Mouse (Mus musculus) limb, embryonic 11.5 days (tissue): Measurements from ENCODE around the gene Alg1. TPM values are rescaled to one million over a fixed set of nuclear protein-coding genes. Genes with fewer than 3 reads are reported as not detected.
A peak's percentile ranks its signal among the peaks of the same experiment; 100 is the strongest.
"Not testable (repeated sequence)": the region's sequence is repeated elsewhere in the genome, so short reads cannot be mapped to it uniquely, and the experiment has no call there.

ENCODE experiments used
- ATAC-seq: fragments of 200-750 bp; cut with Nextera tagmentation; 2 replicates; pipeline ENCODE4 v1.8.0; 2017; ENCODE audit warnings: low read depth; ENCODE audit not compliant: insufficient number of reproducible peaks, low FRiP score, low TSS enrichment
- DNase-seq: peaks from one replicate; pipeline ENCODE4 v3.0.0-alpha.2; 2015; ENCODE audit warnings: low spot score
- H3K27ac ChIP-seq: fragments of 300-500 bp; sonication (generic); replicated peaks from 2 replicates; pipeline ENCODE4 v1.5.1; 2014; ENCODE audit warnings: low read depth, mild to moderate bottlenecking, low read length
- H3K27me3 ChIP-seq: fragments of 300-500 bp; sonication (generic); 2 replicates; pipeline ENCODE4 v1.6.1; 2014; ENCODE audit warnings: mild to moderate bottlenecking, low read length, mixed read lengths; ENCODE audit not compliant: control insufficient read depth, insufficient read depth
- H3K36me3 ChIP-seq: fragments of 300-500 bp; sonication (generic); 2 replicates; pipeline ENCODE4 v1.6.1; 2014; ENCODE audit warnings: mild to moderate bottlenecking, low read length, moderate library complexity, mixed read lengths; ENCODE audit not compliant: control insufficient read depth, insufficient read depth
- H3K4me1 ChIP-seq: fragments of 300-500 bp; sonication (generic); 2 replicates; pipeline ENCODE4 v1.6.1; 2014; ENCODE audit warnings: low read length, mixed read lengths; ENCODE audit not compliant: control insufficient read depth, insufficient read depth
- H3K4me2 ChIP-seq: fragments of 300-500 bp; sonication (generic); 2 replicates; pipeline ENCODE4 v1.6.1; 2014; ENCODE audit warnings: low read depth, mild to moderate bottlenecking, moderate library complexity; ENCODE audit not compliant: severe bottlenecking
- H3K4me3 ChIP-seq: fragments of 300-500 bp; sonication (generic); 2 replicates; pipeline ENCODE4 v1.5.1; 2014; ENCODE audit warnings: low read depth, low read length
- H3K9ac ChIP-seq: fragments of 300-500 bp; sonication (generic); 2 replicates; pipeline ENCODE4 v1.6.1; 2014; ENCODE audit warnings: mild to moderate bottlenecking, low read length
- H3K9me3 ChIP-seq: fragments of 300-500 bp; sonication (generic); 2 replicates; pipeline ENCODE4 v1.6.1; 2016; ENCODE audit warnings: low read length; ENCODE audit not compliant: control insufficient read depth
- WGBS: fragments of 180-500 bp; shearing (Covaris S2); extraction: QIAGEN DNeasy Blood & Tissue Kit; methylation state at CpG from one replicate; pipeline ENCODE4 v1.1.7; 2014; 5-methylcytosine and 5-hydroxymethylcytosine counted together
- polyA plus RNA-seq: library from polyadenylated mRNA; unstranded; fragments of >200 nt; fragmentation: Nextera tagmentation; extraction: Ambion mirVana; gene quantifications from 2 replicates; pipeline ENCODE4 v1.2.1, GENCODE M21; 2014

Alg1 gene
- polyA plus RNA-seq, 1 experiment from 2014 or later, result 24.7 TPM

GRCm38 (mm10) chr16:5221403-5221802 lies 12.0 kb upstream of the Alg1 start:
- WGBS, result 86% methylated on average over 4 of the region's 4 CpGs
- no peak overlapping the region for H3K9ac ChIP-seq
- H3K27ac ChIP-seq, result no peak overlapping the region
- no peak overlapping the region for H3K4me3 ChIP-seq
- DNase-seq, result no peak
- no peak for ATAC-seq
- no peaks in the 10 kb centered on the region for H3K27me3 ChIP-seq
- no peak overlapping the region for H3K4me2 ChIP-seq
- no peaks in the 10 kb centered on the region for H3K36me3 ChIP-seq
- no peaks in the 10 kb centered on the region for H3K4me1 ChIP-seq
- no peaks in the 10 kb centered on the region for H3K9me3 ChIP-seq

DNA sequence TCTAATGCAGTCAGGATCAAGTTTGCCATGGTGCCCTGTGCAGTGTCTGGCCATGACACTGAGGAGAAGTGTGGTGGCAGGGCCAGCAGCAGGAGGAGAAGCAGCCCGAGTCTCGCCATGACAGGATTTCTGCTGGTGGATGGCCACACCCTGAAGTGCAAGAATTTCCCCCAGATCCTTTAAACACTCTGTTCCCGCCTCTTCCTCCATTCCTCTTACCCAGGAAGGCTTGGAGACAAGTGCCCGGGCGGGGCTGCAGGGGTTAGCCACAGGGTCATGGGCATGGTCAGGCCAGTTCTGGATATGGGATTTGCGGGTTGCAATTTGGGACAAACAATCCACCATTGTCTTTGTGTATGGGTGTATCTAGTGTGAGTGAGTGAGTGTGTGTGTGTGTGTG lies 11.3 kb upstream of the Alg1 start, which contains the start of gene AU021092:
AU021092 (minus strand) TSS at position 160 of the 400 bp plus-strand sequence.
- Histone ChIP-seq H3K4me3 (no peak within 1 kb of the TSS), H3K27me3 (no peaks in the 10 kb centered on the region), H3K4me2 (no peak within 1 kb of the TSS), H3K4me1 (no peaks in the 10 kb centered on the region), H3K27ac (no peak within 1 kb of the TSS), H3K9ac (no peak within 1 kb of the TSS), H3K9me3 (no peaks in the 10 kb centered on the region), H3K36me3 (no peaks in the 10 kb centered on the region)
- DNase-seq, result no peak
- 83% methylated on average over 6 of the region's 6 CpGs for WGBS
- no peak for ATAC-seq

DNA sequence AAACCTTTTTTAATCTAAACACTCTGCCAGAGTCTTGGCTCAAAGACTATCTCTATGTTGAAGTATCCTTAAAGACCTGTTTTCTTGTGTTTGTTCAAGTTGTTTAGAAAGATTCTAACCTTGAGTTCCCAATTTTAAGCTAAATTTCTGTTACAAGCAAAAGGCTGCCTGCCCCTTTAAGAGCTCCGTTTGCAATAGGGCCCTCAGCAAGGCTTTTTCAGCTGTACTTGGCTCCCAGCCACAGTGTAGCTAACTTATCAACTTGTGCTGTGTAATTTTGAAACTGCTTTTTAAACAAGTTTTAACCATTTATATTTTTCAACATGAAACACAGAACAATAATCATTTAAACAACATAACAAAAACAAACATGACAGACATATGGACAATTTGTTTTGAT lies 6.9 kb upstream of the Alg1 start:
- H3K4me2 ChIP-seq, ATAC-seq, H3K9ac ChIP-seq, H3K4me3 ChIP-seq, H3K36me3 ChIP-seq, H3K27me3 ChIP-seq, DNase-seq, H3K4me1 ChIP-seq, H3K27ac ChIP-seq, H3K9me3 ChIP-seq: not testable (repeated sequence)
- WGBS, result 14% methylated on average over 1 of the region's 1 CpGs

GRCm38 (mm10) chr16:5227501-5227900 lies 5.9 kb upstream of the Alg1 start:
- H3K27ac ChIP-seq, ATAC-seq, H3K4me2 ChIP-seq, H3K36me3 ChIP-seq, DNase-seq, H3K27me3 ChIP-seq, H3K9ac ChIP-seq, H3K9me3 ChIP-seq, H3K4me1 ChIP-seq, H3K4me3 ChIP-seq: not testable (repeated sequence)
- WGBS, result 82% methylated on average over 19 of the region's 19 CpGs

- DNase-seq, H3K36me3 ChIP-seq: not testable (repeated sequence)
Measured at GRCm38 (mm10) chr16:5228103-5228502, 5.3 kb upstream of the Alg1 start.

DNA sequence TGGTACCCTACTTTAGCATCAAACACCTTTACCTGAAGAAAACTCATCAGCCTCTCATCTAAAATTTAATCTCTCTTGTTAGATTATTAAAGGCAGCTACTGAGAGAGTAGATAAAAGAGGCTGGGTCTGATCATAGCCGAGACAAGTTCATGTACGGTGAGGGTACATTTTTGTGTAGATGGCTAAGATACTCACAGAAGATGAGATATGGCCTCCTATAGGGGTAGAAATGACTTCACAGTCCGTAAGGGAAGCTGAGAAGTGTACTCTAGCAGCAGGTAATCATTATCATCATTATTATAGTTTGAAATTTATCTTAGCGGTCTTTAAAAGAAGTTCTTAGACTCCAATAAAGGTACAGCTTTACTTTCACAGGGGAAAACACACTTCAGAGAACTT lies 439 bp upstream of the Alg1 start:
- no peak for ATAC-seq
- no peak for DNase-seq
- Histone ChIP-seq H3K4me1 (peaks cover 4% of the 10 kb centered on the region; the same call in 1 of the 2 replicates), H3K4me2 (no peak overlapping the region), H3K27me3 (no peaks in the 10 kb centered on the region), H3K36me3 (no peaks in the 10 kb centered on the region), H3K9me3 (no peaks in the 10 kb centered on the region), H3K4me3 (peak overlapping the region; percentile 86), H3K27ac (no peak overlapping the region), H3K9ac (no peak overlapping the region)
- 72% methylated on average over 4 of the region's 4 CpGs for WGBS

More at GRCm38 (mm10) chr16:5228103-5228502, 5.3 kb upstream of the Alg1 start:
- not testable (repeated sequence) for H3K4me3 ChIP-seq, H3K9ac ChIP-seq, H3K4me1 ChIP-seq, ATAC-seq, H3K9me3 ChIP-seq, H3K27me3 ChIP-seq, H3K4me2 ChIP-seq, H3K27ac ChIP-seq
- WGBS, result 66% methylated on average over 3 of the region's 3 CpGs

- peaks cover 3% of the 10 kb centered on the region; the same call in 1 of the 2 replicates for H3K36me3 ChIP-seq
- DNase-seq (no peak), ATAC-seq (no peak)
- H3K4me2 ChIP-seq, result no peak overlapping the region
- no peak overlapping the region for H3K27ac ChIP-seq
- no peak overlapping the region for H3K4me3 ChIP-seq
- no peak overlapping the region for H3K9ac ChIP-seq
- WGBS, result 93% methylated on average over 4 of the region's 4 CpGs
- H3K9me3 ChIP-seq, result no peaks in the 10 kb centered on the region
- H3K27me3 ChIP-seq, result no peaks in the 10 kb centered on the region
- H3K4me1 ChIP-seq, result no peaks in the 10 kb centered on the region
Measured at GRCm38 (mm10) chr16:5242355-5242754, 8.9 kb downstream of the Alg1 start.

DNA sequence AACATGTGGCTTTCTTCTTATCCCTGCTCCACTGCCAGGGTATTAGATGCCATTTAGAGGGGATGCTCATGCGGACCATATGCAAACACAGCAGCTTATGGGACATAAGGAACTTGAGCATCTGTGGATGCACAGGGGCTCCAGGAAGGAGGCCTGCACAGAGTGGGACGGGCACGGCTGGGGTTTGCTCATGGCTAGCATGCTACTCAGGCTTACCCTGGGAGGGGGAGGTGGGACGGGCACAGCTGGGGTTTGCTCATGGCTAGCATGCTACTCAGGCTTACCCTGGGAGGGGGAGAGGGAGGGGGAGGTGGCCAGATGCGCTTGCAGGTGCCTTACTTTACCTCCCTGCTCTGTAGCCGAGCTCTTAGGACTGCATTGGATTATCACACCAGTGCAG lies 9.5 kb downstream of the Alg1 start:
- ATAC-seq, result no peak
- no peaks in the 10 kb centered on the region for H3K27me3 ChIP-seq
- no peak overlapping the region for H3K4me2 ChIP-seq
- peaks cover 3% of the 10 kb centered on the region; the same call in 1 of the 2 replicates for H3K36me3 ChIP-seq
- no peaks in the 10 kb centered on the region for H3K9me3 ChIP-seq
- H3K9ac ChIP-seq, result no peak overlapping the region
- DNase-seq, result no peak
- H3K4me3 ChIP-seq, result no peak overlapping the region
- no peaks in the 10 kb centered on the region for H3K4me1 ChIP-seq
- no peak overlapping the region for H3K27ac ChIP-seq
- 90% methylated on average over 6 of the region's 6 CpGs for WGBS

DNA sequence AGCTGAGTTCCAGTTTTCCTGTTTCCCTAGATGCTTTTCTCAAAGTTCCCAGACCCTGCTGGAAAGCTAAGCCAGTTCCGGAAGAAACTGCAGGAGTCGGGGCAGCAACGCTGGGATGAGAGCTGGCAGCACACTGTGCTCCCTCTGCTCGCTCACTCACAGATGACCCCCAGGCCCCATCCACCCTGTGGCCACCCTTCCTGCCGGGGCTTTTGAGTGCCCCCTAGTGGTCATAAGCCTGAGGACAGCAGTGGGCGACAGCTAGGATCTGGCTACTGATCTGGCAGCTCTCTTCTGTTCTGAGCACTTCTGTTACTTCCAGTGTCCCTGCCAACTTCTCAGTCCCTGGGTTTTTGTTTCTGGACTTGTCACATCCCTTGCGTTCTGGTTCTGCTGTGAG lies 11.0 kb downstream of the Alg1 start:
- DNase-seq, result peak; percentile 69
- WGBS, result 36% methylated on average over 7 of the region's 7 CpGs

More for the DNA sequence above, 11.0 kb downstream of the Alg1 start:
- Histone ChIP-seq H3K9me3 (no peaks in the 10 kb centered on the region), H3K4me1 (no peaks in the 10 kb centered on the region), H3K4me3 (no peak overlapping the region), H3K9ac (no peak overlapping the region), H3K4me2 (no peak overlapping the region), H3K27me3 (no peaks in the 10 kb centered on the region), H3K27ac (no peak overlapping the region), H3K36me3 (peaks cover 3% of the 10 kb centered on the region; the same call in 1 of the 2 replicates)
- no peak for ATAC-seq
